Mouse (Mus musculus) cerebellum, adult 2 months (tissue): ENCODE measurements around the gene Fndc3a.

Experiments used
- CTCF ChIP-seq: fragments of 200-500 bp; IDR thresholded peaks from 2 replicates; pipeline ENCODE4 v1.5.1; 2011; ENCODE audit warnings: low read depth, mild to moderate bottlenecking, control low read depth, low read length, moderate library complexity, borderline replicate concordance; ENCODE audit not compliant: insufficient read depth
- POLR2A ChIP-seq: fragments of 200-500 bp; IDR thresholded peaks from 2 replicates; pipeline ENCODE4 v1.6.1; 2011; ENCODE audit warnings: low read length, control low read depth, borderline replicate concordance; ENCODE audit not compliant: insufficient read depth

DNA sequence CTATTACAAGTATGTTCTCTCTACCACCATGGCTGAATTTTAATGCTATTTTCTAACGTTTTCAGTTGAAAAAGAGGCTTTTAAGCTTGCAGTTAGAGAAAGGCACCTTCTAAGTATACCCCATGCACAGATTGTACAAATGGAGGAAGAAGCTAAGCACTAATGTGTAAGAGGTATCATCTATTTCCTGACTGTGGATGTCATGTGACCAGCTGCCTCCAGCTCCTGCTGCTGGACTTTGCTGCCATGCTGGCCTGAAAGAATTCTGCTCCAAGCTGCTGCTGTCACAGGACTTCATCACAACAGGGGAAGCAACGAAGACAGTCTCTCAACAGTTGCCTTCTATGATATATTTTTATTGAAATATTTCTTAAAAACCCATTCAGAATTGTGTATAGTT lies 76.2 kb downstream of the Fndc3a start:
- TF ChIP-seq CTCF (no peak), POLR2A (no peak)
